Mouse (Mus musculus) megakaryocyte, embryonic 14.5 days (primary cell): Measurements from ENCODE around the gene Olfr60.

Experiments used
- FLI1 ChIP-seq: IDR thresholded peaks from 2 replicates; pipeline ENCODE4 v1.6.1; 2012; ENCODE audit warnings: low read length, inconsistent platforms, mixed read lengths
- GATA1 ChIP-seq: IDR thresholded peaks from 3 replicates; pipeline ENCODE4 v1.6.1; 2012; ENCODE audit warnings: mixed read lengths, low read length, inconsistent platforms, borderline replicate concordance

GRCm38 (mm10) chr7:140402818-140403217 lies 41.3 kb upstream of the Olfr60 start, which contains the start of gene Olfr531:
- TF ChIP-seq GATA1 = no peak
- TF ChIP-seq FLI1 = no peak
